Mouse (Mus musculus) cortical plate, adult 2 months (tissue): ENCODE data around the gene Sucla2.

ENCODE experiments used
- CTCF ChIP-seq: fragments of 200-500 bp; IDR thresholded peaks from 2 replicates; pipeline ENCODE4 v1.5.1; 2011; ENCODE audit warnings: mild to moderate bottlenecking, control low read depth, low read length; ENCODE audit not compliant: insufficient read depth; ENCODE audit errors: extremely low read depth
- POLR2A ChIP-seq: fragments of 200-500 bp; IDR thresholded peaks from 2 replicates; pipeline ENCODE4 v1.6.1; 2011; ENCODE audit warnings: mild to moderate bottlenecking, low read length, control low read depth; ENCODE audit not compliant: insufficient read depth; ENCODE audit errors: extremely low read depth

- TF ChIP-seq CTCF (no peak), POLR2A (no peak)
These were observed 107.6 kb downstream of the Sucla2 start for GRCm38 (mm10) chr14:73632648-73633263.
